Mouse (Mus musculus): ENCODE measurements around the gene Smarcad1. TPM values are rescaled to one million over a fixed set of nuclear protein-coding genes. Genes with fewer than 3 reads are reported as not detected.
"Not testable (repeated sequence)": the region's sequence is repeated elsewhere in the genome, so short reads cannot be mapped to it uniquely, and the experiment has no call there.

Gene Smarcad1
- polyA plus RNA-seq, 1 experiment from 2014 or later = 97.5 TPM

GRCm38 (mm10) chr6:65024668-65025067, 17.7 kb upstream of the Smarcad1 start:
- no peak for ATAC-seq (ENCODE audit: insufficient number of reproducible peaks, insufficient read depth, low FRiP score, low TSS enrichment, low read depth)
- H3K4me3 ChIP-seq = no peak overlapping the region
- 33% methylated on average over 2 of the region's 2 CpGs for WGBS
- H3K9ac ChIP-seq = no peak overlapping the region
- no peaks in the 10 kb centered on the region for H3K4me1 ChIP-seq
- no peak overlapping the region for H3K4me2 ChIP-seq
- no peaks in the 10 kb centered on the region for H3K36me3 ChIP-seq
- H3K27me3 ChIP-seq = no peaks in the 10 kb centered on the region
- no peaks in the 10 kb centered on the region for H3K9me3 ChIP-seq
- no peak overlapping the region for H3K27ac ChIP-seq

- no peaks in the 10 kb centered on the region for H3K27me3 ChIP-seq
- no peaks in the 10 kb centered on the region for H3K4me1 ChIP-seq
- no peak overlapping the region for H3K9ac ChIP-seq
- no peak overlapping the region for H3K4me2 ChIP-seq
- no peak for ATAC-seq (ENCODE audit: insufficient number of reproducible peaks, insufficient read depth, low FRiP score, low TSS enrichment, low read depth)
- no peaks in the 10 kb centered on the region for H3K9me3 ChIP-seq
- H3K36me3 ChIP-seq = no peaks in the 10 kb centered on the region
- H3K4me3 ChIP-seq = no peak overlapping the region
- H3K27ac ChIP-seq = no peak overlapping the region
- 94% methylated on average over 4 of the region's 4 CpGs for WGBS
Observed at GRCm38 (mm10) chr6:65025130-65025529, 17.3 kb upstream of the Smarcad1 start.

- no peaks in the 10 kb centered on the region for H3K36me3 ChIP-seq
- no peak overlapping the region for H3K4me2 ChIP-seq
- no peak for ATAC-seq (ENCODE audit: insufficient number of reproducible peaks, insufficient read depth, low FRiP score, low TSS enrichment, low read depth)
- 86% methylated on average over 2 of the region's 2 CpGs for WGBS
- H3K27ac ChIP-seq = no peak overlapping the region
- H3K9ac ChIP-seq = no peak overlapping the region
- H3K27me3 ChIP-seq = no peaks in the 10 kb centered on the region
- no peak overlapping the region for H3K4me3 ChIP-seq
- H3K4me1 ChIP-seq = no peaks in the 10 kb centered on the region
- H3K9me3 ChIP-seq = no peaks in the 10 kb centered on the region
Observed at GRCm38 (mm10) chr6:65034661-65035060, 7.7 kb upstream of the Smarcad1 start.

- ATAC-seq (ENCODE audit: insufficient number of reproducible peaks, insufficient read depth, low FRiP score, low TSS enrichment, low read depth) = no peak
- 73% methylated on average over 2 of the region's 2 CpGs for WGBS
- no peaks in the 10 kb centered on the region for H3K36me3 ChIP-seq
- H3K4me2 ChIP-seq = no peak overlapping the region
- no peaks in the 10 kb centered on the region for H3K9me3 ChIP-seq
- H3K27ac ChIP-seq = no peak overlapping the region
- no peak overlapping the region for H3K4me3 ChIP-seq
- no peaks in the 10 kb centered on the region for H3K4me1 ChIP-seq
- H3K27me3 ChIP-seq = no peaks in the 10 kb centered on the region
- H3K9ac ChIP-seq = no peak overlapping the region
Observed at GRCm38 (mm10) chr6:65035469-65035868, 6.9 kb upstream of the Smarcad1 start.

GRCm38 (mm10) chr6:65041932-65042331, 451 bp upstream of the Smarcad1 start:
- peaks cover 31% of the 10 kb centered on the region for H3K36me3 ChIP-seq
- no peaks in the 10 kb centered on the region for H3K9me3 ChIP-seq
- H3K4me2 ChIP-seq = peak overlapping the region; percentile 68
- ATAC-seq (ENCODE audit: insufficient number of reproducible peaks, insufficient read depth, low FRiP score, low TSS enrichment, low read depth) = no peak
- peak overlapping the region; percentile 98; the same call in 1 of the 2 replicates for H3K9ac ChIP-seq
- H3K4me3 ChIP-seq = peak overlapping the region; percentile 78
- H3K27ac ChIP-seq = no peak overlapping the region
- 37% methylated on average over 10 of the region's 10 CpGs for WGBS
- peaks cover 8% of the 10 kb centered on the region for H3K4me1 ChIP-seq
- no peaks in the 10 kb centered on the region for H3K27me3 ChIP-seq

- Histone ChIP-seq H3K4me1 (peaks cover 8% of the 10 kb centered on the region), H3K4me3 (peak overlapping the region; percentile 78), H3K27ac (peak overlapping the region; percentile 97), H3K9ac (peak overlapping the region; percentile 98), H3K27me3 (no peaks in the 10 kb centered on the region), H3K4me2 (peak overlapping the region; percentile 68), H3K36me3 (peaks cover 37% of the 10 kb centered on the region), H3K9me3 (no peaks in the 10 kb centered on the region)
- WGBS = 8% methylated on average over 7 of the region's 7 CpGs
- ATAC-seq (ENCODE audit: insufficient number of reproducible peaks, insufficient read depth, low FRiP score, low TSS enrichment, low read depth) = no peak
Observed at GRCm38 (mm10) chr6:65043241-65043640, 858 bp downstream of the Smarcad1 start.

- Histone ChIP-seq H3K4me2 (no peak overlapping the region), H3K27me3 (no peaks in the 10 kb centered on the region), H3K9ac (no peak overlapping the region), H3K9me3 (no peaks in the 10 kb centered on the region; the same call in 1 of the 2 replicates), H3K4me3 (no peak overlapping the region), H3K4me1 (no peaks in the 10 kb centered on the region), H3K27ac (no peak overlapping the region), H3K36me3 (peaks cover 84% of the 10 kb centered on the region)
- no peak for ATAC-seq (ENCODE audit: insufficient number of reproducible peaks, insufficient read depth, low FRiP score, low TSS enrichment, low read depth)
- 95% methylated on average over 4 of the region's 4 CpGs for WGBS
Observed at GRCm38 (mm10) chr6:65049100-65049499, 6.7 kb downstream of the Smarcad1 start.

GRCm38 (mm10) chr6:65056620-65057019, 14.2 kb downstream of the Smarcad1 start:
- Histone ChIP-seq H3K27me3 (no peaks in the 10 kb centered on the region), H3K4me2 (no peak overlapping the region), H3K4me3 (no peak overlapping the region), H3K36me3 (peaks cover 76% of the 10 kb centered on the region), H3K9ac (no peak overlapping the region), H3K27ac (no peak overlapping the region), H3K9me3 (no peaks in the 10 kb centered on the region), H3K4me1 (no peaks in the 10 kb centered on the region)
- no peak for ATAC-seq (ENCODE audit: insufficient number of reproducible peaks, insufficient read depth, low FRiP score, low TSS enrichment, low read depth)
- WGBS = 91% methylated on average over 5 of the region's 5 CpGs

- ATAC-seq (ENCODE audit: insufficient number of reproducible peaks, insufficient read depth, low FRiP score, low TSS enrichment, low read depth) = not testable (repeated sequence)
Observed at GRCm38 (mm10) chr6:65057137-65057536, 14.8 kb downstream of the Smarcad1 start.

GRCm38 (mm10) chr6:65061049-65061448, 18.7 kb downstream of the Smarcad1 start:
- H3K36me3 ChIP-seq = peaks cover 75% of the 10 kb centered on the region
- WGBS = 70% methylated on average over 1 of the region's 1 CpGs
- ATAC-seq (ENCODE audit: insufficient number of reproducible peaks, insufficient read depth, low FRiP score, low TSS enrichment, low read depth) = no peak
- no peak overlapping the region for H3K27ac ChIP-seq
- no peak overlapping the region for H3K4me2 ChIP-seq
- H3K27me3 ChIP-seq = no peaks in the 10 kb centered on the region
- H3K9me3 ChIP-seq = no peaks in the 10 kb centered on the region
- H3K4me1 ChIP-seq = no peaks in the 10 kb centered on the region
- H3K9ac ChIP-seq = no peak overlapping the region
- H3K4me3 ChIP-seq = no peak overlapping the region

More at GRCm38 (mm10) chr6:65057137-65057536, 14.8 kb downstream of the Smarcad1 start:
- H3K9ac ChIP-seq, H3K9me3 ChIP-seq, H3K4me3 ChIP-seq, H3K4me2 ChIP-seq, H3K27ac ChIP-seq, H3K27me3 ChIP-seq, H3K4me1 ChIP-seq: not testable (repeated sequence)
- 83% methylated on average over 4 of the region's 4 CpGs for WGBS
- H3K36me3 ChIP-seq = peaks cover 75% of the 10 kb centered on the region

GRCm38 (mm10) chr6:65075201-65075600, 32.8 kb downstream of the Smarcad1 start:
- Histone ChIP-seq H3K9me3 (no peaks in the 10 kb centered on the region), H3K27ac (peak overlapping the region; percentile 41; the same call in 1 of the 2 replicates), H3K36me3 (peaks cover 61% of the 10 kb centered on the region), H3K4me3 (peak overlapping the region; percentile 9; the same call in 1 of the 2 replicates), H3K4me2 (no peak overlapping the region), H3K9ac (no peak overlapping the region), H3K4me1 (no peaks in the 10 kb centered on the region), H3K27me3 (no peaks in the 10 kb centered on the region)
- 76% methylated on average over 2 of the region's 2 CpGs for WGBS
- ATAC-seq (ENCODE audit: insufficient number of reproducible peaks, insufficient read depth, low FRiP score, low TSS enrichment, low read depth) = no peak

GRCm38 (mm10) chr6:65079139-65079538, 36.8 kb downstream of the Smarcad1 start:
- H3K9me3 ChIP-seq = no peaks in the 10 kb centered on the region
- H3K27ac ChIP-seq = no peak overlapping the region
- H3K27me3 ChIP-seq = no peaks in the 10 kb centered on the region
- H3K4me2 ChIP-seq = no peak overlapping the region
- H3K4me1 ChIP-seq = no peaks in the 10 kb centered on the region
- WGBS = 90% methylated on average over 1 of the region's 1 CpGs
- H3K9ac ChIP-seq = no peak overlapping the region
- H3K4me3 ChIP-seq = no peak overlapping the region
- H3K36me3 ChIP-seq = peaks cover 45% of the 10 kb centered on the region
- no peak for ATAC-seq (ENCODE audit: insufficient number of reproducible peaks, insufficient read depth, low FRiP score, low TSS enrichment, low read depth)

Data from embryonic facial prominence, embryonic 13.5 days (tissue).